Comparison of ENCODE assay signal across 8 mouse cellular contexts in the genomic region with DNA sequence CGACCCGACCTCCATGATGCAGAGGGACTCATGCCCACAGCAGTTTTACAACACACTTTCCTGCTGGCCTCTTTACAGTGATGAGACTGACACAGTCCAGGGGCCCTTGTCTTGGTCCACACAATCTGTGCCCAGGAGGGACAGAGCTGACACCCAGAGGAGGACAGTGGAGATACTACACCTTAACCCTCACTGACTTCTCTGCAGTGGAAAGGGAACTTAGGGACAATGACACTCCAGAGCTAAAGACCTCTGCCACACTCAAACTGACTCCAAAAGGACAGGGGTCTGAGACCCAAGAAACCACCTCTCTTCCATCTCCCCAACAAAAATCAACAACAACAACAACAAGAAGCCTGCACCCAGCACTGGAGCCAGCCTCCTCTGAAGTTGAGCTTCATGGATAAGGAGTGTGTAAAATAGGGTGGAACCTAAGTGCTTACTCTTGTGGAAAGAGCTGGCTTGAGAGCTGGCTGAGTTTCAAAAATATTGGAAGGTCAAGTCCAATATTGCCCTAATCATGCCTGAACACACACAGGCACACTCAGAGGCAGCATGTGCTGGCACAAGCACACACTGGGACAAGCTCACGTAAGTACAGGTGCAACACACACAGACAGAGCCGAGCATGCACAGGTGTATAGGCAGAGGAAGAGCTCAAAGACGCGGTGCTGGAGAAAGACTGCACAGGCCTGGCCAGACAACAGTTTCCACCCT. TPM values are rescaled to one million over a fixed set of nuclear protein-coding genes. Genes with fewer than 3 reads are reported as not detected.
A peak's percentile ranks its signal among the peaks of the same experiment; 100 is the strongest.
DNase-seq lines count a peak whose midpoint lies in the region; ATAC-seq and TF ChIP-seq lines count a peak whose summit lies in the region.

No protein-coding gene starts in this region.

- no peaks in the 10 kb centered on the region for H3K9me3 ChIP-seq in forebrain, embryonic 13.5 days (replicated peaks)
- no peaks in the 10 kb centered on the region for H3K9me3 ChIP-seq in midbrain, embryonic 14.5 days (ENCODE audit: control insufficient read depth, low read length)

- no peak for ATAC-seq in forebrain, embryonic 13.5 days
- no peak for ATAC-seq in midbrain, embryonic 14.5 days (ENCODE audit: low FRiP score, low TSS enrichment)
- no peak for ATAC-seq in monocyte, adult 5-6 weeks (replicated peaks; ENCODE audit: insufficient number of reproducible peaks, low FRiP score, low TSS enrichment, poor library complexity, severe bottlenecking)

- H3K27me3 ChIP-seq in liver, adult 2 months (ENCODE audit: control insufficient read depth, insufficient read depth, low read length), result no peaks in the 10 kb centered on the region
- no peaks in the 10 kb centered on the region for H3K27me3 ChIP-seq in forebrain, embryonic 13.5 days
- H3K27me3 ChIP-seq in midbrain, embryonic 14.5 days (ENCODE audit: control insufficient read depth, insufficient read depth, low read length), result no peaks in the 10 kb centered on the region

- no peak for TF ChIP-seq CTCF in liver, adult 2 months (IDR thresholded peaks at IDR 0.05; ENCODE audit: low read depth, low read length)

- H3K4me3 ChIP-seq in liver, adult 2 months (ENCODE audit: insufficient read depth, low read depth, low read length), result no peak overlapping the region
- no peak overlapping the region for H3K4me3 ChIP-seq in forebrain, embryonic 13.5 days
- H3K4me3 ChIP-seq in midbrain, embryonic 14.5 days (replicated peaks; ENCODE audit: low read depth, low read length), result no peak overlapping the region

- peak overlapping the region; percentile 19; the same call in 1 of the 2 replicates for H3K9ac ChIP-seq in liver, adult 2 months (ENCODE audit: low read depth, low read length)
- H3K9ac ChIP-seq in forebrain, embryonic 13.5 days, result peak overlapping the region; percentile 22; the same call in 1 of the 2 replicates
- no peak overlapping the region for H3K9ac ChIP-seq in midbrain, embryonic 14.5 days (replicated peaks; ENCODE audit: low read length)

- no peaks in the 10 kb centered on the region for H3K36me3 ChIP-seq in liver, adult 2 months (ENCODE audit: control insufficient read depth, insufficient read depth, low read length)
- no peaks in the 10 kb centered on the region for H3K36me3 ChIP-seq in forebrain, embryonic 13.5 days (ENCODE audit: poor library complexity, severe bottlenecking)
- H3K36me3 ChIP-seq in midbrain, embryonic 14.5 days (ENCODE audit: control insufficient read depth, insufficient read depth, low read length), result no peaks in the 10 kb centered on the region

- TF ChIP-seq POLR2A in liver, adult 2 months (IDR thresholded peaks at IDR 0.05; ENCODE audit: extremely low read depth, insufficient read depth, low read length), result no peak

- H3K4me1 ChIP-seq in liver, adult 2 months (ENCODE audit: control insufficient read depth, insufficient read depth, low read length), result peaks cover 69% of the 10 kb centered on the region
- peaks cover 90% of the 10 kb centered on the region for H3K4me1 ChIP-seq in forebrain, embryonic 13.5 days
- H3K4me1 ChIP-seq in midbrain, embryonic 14.5 days (ENCODE audit: control insufficient read depth, insufficient read depth, low read length), result peaks cover 78% of the 10 kb centered on the region

- peak; percentile 73 for DNase-seq in liver, adult 2 months (ENCODE audit: extremely low read depth, low read depth, low spot score)
- no peak for DNase-seq in liver
- peak; percentile 47 for DNase-seq in kidney, adult 18-20 months
- no peak for DNase-seq in midbrain, embryonic 14.5 days
- no peak for DNase-seq in T-cell, adult 2 months (ENCODE audit: low spot score)
- DNase-seq in left cerebral cortex, postnatal 25 days (ENCODE audit: low spot score in 2 of 2), result no peak

- peak overlapping the region; percentile 70 for H3K27ac ChIP-seq in liver, adult 2 months (replicated peaks; ENCODE audit: insufficient read depth, low read depth, low read length)
- H3K27ac ChIP-seq in forebrain, embryonic 13.5 days, result peak overlapping the region; percentile 51
- 0 out of 2 replicates have a peak overlapping the region, but pooled peaks have one; percentile 1 for H3K27ac ChIP-seq in midbrain, embryonic 14.5 days (replicated peaks; ENCODE audit: low read depth, low read length)

- WGBS in liver, adult 2 months, result 18% methylated on average over 6 of the region's 6 CpGs
- 53% methylated on average over 6 of the region's 6 CpGs for WGBS in forebrain, embryonic 13.5 days
- WGBS in midbrain, embryonic 14.5 days, result 55% methylated on average over 6 of the region's 6 CpGs

- intact Hi-C loops in left cerebral cortex, postnatal 25 days (cut with DNase I), result no loop called here

- peaks cover 65% of the 10 kb centered on the region for H3K79me2 ChIP-seq in liver, adult 2 months (ENCODE audit: control insufficient read depth, insufficient read depth, low read length)

- no peak overlapping the region for H3K4me2 ChIP-seq in forebrain, embryonic 13.5 days
- H3K4me2 ChIP-seq in midbrain, embryonic 14.5 days (ENCODE audit: low read length), result no peak overlapping the region

RNA-seq across cellular contexts. Expression of gene Bcar1, which starts 9.2 kb away (rescaled TPM):
- total RNA-seq in liver, adult 2 months (2014; rRNA removed), result 11.3 and 18.0 TPM in 2 replicates
- 41.2 and 53.2 TPM in 2 replicates for polyA plus RNA-seq in liver, adult 2 months (2012; rRNA removed)
- polyA plus RNA-seq in forebrain, embryonic 13.5 days (2015; fragmentation: Nextera tagmentation; extraction: Ambion mirVana), result 49.9 and 50.0 TPM in 2 replicates
- polyA plus RNA-seq in midbrain, embryonic 14.5 days (2014; fragmentation: Nextera tagmentation; extraction: Ambion mirVana), result 43.7 and 52.7 TPM in 2 replicates
- total RNA-seq in monocyte, adult 5-6 weeks (2017), result not detected in 3 replicates
- total RNA-seq in left cerebral cortex, postnatal 25 days (2021), result 10 to 100 TPM; 50.6 to 51.7 TPM

RNA-seq across cellular contexts. Expression of gene Ctrb1, which starts 43.6 kb away (rescaled TPM):
- total RNA-seq in liver, adult 2 months (2014; rRNA removed), result 50.9 and 134 TPM in 2 replicates
- polyA plus RNA-seq in liver, adult 2 months (2012; rRNA removed), result 1.9 and 5.3 TPM in 2 replicates
- 1.7 TPM in 1 of 2 replicates, not detected in the other for polyA plus RNA-seq in forebrain, embryonic 13.5 days (2015; fragmentation: Nextera tagmentation; extraction: Ambion mirVana)
- not detected in 2 replicates for polyA plus RNA-seq in midbrain, embryonic 14.5 days (2014; fragmentation: Nextera tagmentation; extraction: Ambion mirVana)
- total RNA-seq in monocyte, adult 5-6 weeks (2017), result not detected in 3 replicates
- total RNA-seq in left cerebral cortex, postnatal 25 days (2021), result not detected

Comparison
In these comparisons a context has a peak if more than half of its experiments do, and no peak if none do; other contexts are left out.
1. DNase-seq: peak in liver, adult 2 months (single experiment) and kidney, adult 18-20 months (single experiment); none in liver (single experiment), midbrain, embryonic 14.5 days (single experiment), T-cell, adult 2 months (single experiment) and left cerebral cortex, postnatal 25 days (0 of 2).
2. H3K27ac ChIP-seq: peak in every context shown above with its lines; median percentile 70 in liver, adult 2 months; 51 in forebrain, embryonic 13.5 days; 1 in midbrain, embryonic 14.5 days.
3. RNA of gene Bcar1, which starts 9.2 kb away (total RNA-seq): 50.6 to 51.7 TPM in left cerebral cortex, postnatal 25 days and 11.3 to 18.0 TPM in liver, adult 2 months; not detected in monocyte, adult 5-6 weeks; every median in the first group is over 10 times any median in the second.
4. RNA of gene Ctrb1, which starts 43.6 kb away (total RNA-seq): 50.9 to 134 TPM in liver, adult 2 months; not detected in monocyte, adult 5-6 weeks and not detected in left cerebral cortex, postnatal 25 days; every median in the first group is over 10 times any median in the second.